Mouse (Mus musculus): ENCODE measurements around the gene Arpc5.
"Not testable (repeated sequence)": the region's sequence is repeated elsewhere in the genome, so short reads cannot be mapped to it uniquely, and the experiment has no call there.

Gene Arpc5

GRCm38 (mm10) chr1:152766032-152766772 lies at the start of gene Arpc5, which contains the start of gene Rgl1:
TSS of gene Arpc5 (plus strand) at chr1:152766542.
TSS of gene Rgl1 (minus strand) at chr1:152766351.
- DNase-seq (ENCODE audit: low spot score in 2 of 2), result peak; percentile 95 to 96

- DNase-seq (ENCODE audit: low spot score in 2 of 2), result no peak
Measured at GRCm38 (mm10) chr1:152717329-152717728, 49.0 kb upstream of the Arpc5 start.

GRCm38 (mm10) chr1:152718200-152718599 lies 48.1 kb upstream of the Arpc5 start:
- DNase-seq (ENCODE audit: low spot score in 2 of 2), result no peak

GRCm38 (mm10) chr1:152720969-152721368 lies 45.4 kb upstream of the Arpc5 start:
- no peak for DNase-seq (ENCODE audit: low spot score in 2 of 2)

- DNase-seq (ENCODE audit: low spot score in 2 of 2), result no peak
Measured at GRCm38 (mm10) chr1:152721535-152722198, 44.7 kb upstream of the Arpc5 start.

GRCm38 (mm10) chr1:152724286-152724685 lies 42.1 kb upstream of the Arpc5 start:
- DNase-seq (ENCODE audit: low spot score in 2 of 2), result no peak

- DNase-seq (ENCODE audit: low spot score in 2 of 2), result no peak
Measured at GRCm38 (mm10) chr1:152726095-152726494, 40.2 kb upstream of the Arpc5 start.

- DNase-seq (ENCODE audit: low spot score in 2 of 2), result no peak
Measured at GRCm38 (mm10) chr1:152727604-152728236, 38.6 kb upstream of the Arpc5 start.

- no peak for DNase-seq (ENCODE audit: low spot score in 2 of 2)
Measured at GRCm38 (mm10) chr1:152738793-152739192, 27.5 kb upstream of the Arpc5 start.

- no peak for DNase-seq (ENCODE audit: low spot score in 2 of 2)
Measured at GRCm38 (mm10) chr1:152739374-152739773, 27.0 kb upstream of the Arpc5 start.

GRCm38 (mm10) chr1:152743095-152743826 lies 23.1 kb upstream of the Arpc5 start:
- DNase-seq (ENCODE audit: low spot score in 2 of 2), result no peak

GRCm38 (mm10) chr1:152746426-152746825 lies 19.9 kb upstream of the Arpc5 start:
- DNase-seq (ENCODE audit: low spot score in 2 of 2), result peak; percentile 91 to 93

- no peak for DNase-seq (ENCODE audit: low spot score in 2 of 2)
Measured at GRCm38 (mm10) chr1:152749276-152749675, 17.1 kb upstream of the Arpc5 start.

- DNase-seq (ENCODE audit: low spot score in 2 of 2), result peak; percentile 40 to 46
Measured at GRCm38 (mm10) chr1:152750312-152750965, 15.9 kb upstream of the Arpc5 start, which contains the start of gene Apobec4. TSS of gene Apobec4 (plus strand) at chr1:152750551.

GRCm38 (mm10) chr1:152761791-152762190 lies 4.6 kb upstream of the Arpc5 start:
- no peak for DNase-seq (ENCODE audit: low spot score in 2 of 2)

- DNase-seq (ENCODE audit: low spot score in 2 of 2), result peak in 1 of 2 experiments; percentile 41
Measured at GRCm38 (mm10) chr1:152766804-152767748, 734 bp downstream of the Arpc5 start.

- DNase-seq (ENCODE audit: low spot score in 2 of 2), result peak; percentile 94
Measured at GRCm38 (mm10) chr1:152767749-152768488, 1.6 kb downstream of the Arpc5 start.

GRCm38 (mm10) chr1:152771016-152771415 lies 4.7 kb downstream of the Arpc5 start:
- peak; percentile 31 to 33 for DNase-seq (ENCODE audit: low spot score in 2 of 2)

GRCm38 (mm10) chr1:152774601-152775000 lies 8.3 kb downstream of the Arpc5 start:
- DNase-seq (ENCODE audit: low spot score in 2 of 2), result not testable (repeated sequence)
